Mouse (Mus musculus) heart, adult 9 months (tissue): ENCODE measurements around the gene Prss33.
"Not testable (repeated sequence)": the region's sequence is repeated elsewhere in the genome, so short reads cannot be mapped to it uniquely, and the experiment has no call there.

Experiments
- DNase-seq, 2 experiments: peaks; one replicate each; pipeline ENCODE4 v3.0.0; 2022; ENCODE audit warnings: low spot score in 2 of 2

The Prss33 gene

GRCm38 (mm10) chr17:23836006-23836575 is at the start of gene Prss33:
Gene Prss33 (minus strand): TSS chr17:23836056.
- DNase-seq: no peak

- DNase-seq: not testable (repeated sequence)
These were observed 44.7 kb upstream of the Prss33 start, which contains the start of the genes Dcpp1 and Dcpp2 for GRCm38 (mm10) chr17:23880576-23880975. Gene Dcpp1 (plus strand): TSS chr17:23880876. Gene Dcpp2 (plus strand): TSS chr17:23880880.

GRCm38 (mm10) chr17:23877166-23877565 is 41.3 kb upstream of the Prss33 start:
- no peak for DNase-seq

- no peak for DNase-seq
These were observed 40.9 kb upstream of the Prss33 start for GRCm38 (mm10) chr17:23876741-23877140.

GRCm38 (mm10) chr17:23873884-23874856 is 38.3 kb upstream of the Prss33 start:
- peak; percentile 24 to 27 for DNase-seq

GRCm38 (mm10) chr17:23868513-23868912 is 32.7 kb upstream of the Prss33 start:
- DNase-seq: no peak

GRCm38 (mm10) chr17:23867756-23868155 is 31.9 kb upstream of the Prss33 start, which contains the start of gene Prss21:
Gene Prss21 (plus strand): TSS chr17:23868056.
- no peak for DNase-seq

- no peak for DNase-seq
These were observed 27.1 kb upstream of the Prss33 start for GRCm38 (mm10) chr17:23862926-23863325.

- no peak for DNase-seq
These were observed 22.1 kb upstream of the Prss33 start for GRCm38 (mm10) chr17:23857913-23858312.

GRCm38 (mm10) chr17:23857193-23857592 is 21.3 kb upstream of the Prss33 start:
- no peak for DNase-seq

GRCm38 (mm10) chr17:23854229-23854765 is 18.4 kb upstream of the Prss33 start:
- no peak for DNase-seq

- DNase-seq: no peak
These were observed 17.4 kb upstream of the Prss33 start for GRCm38 (mm10) chr17:23853292-23853691.

GRCm38 (mm10) chr17:23850853-23851749 is 15.2 kb upstream of the Prss33 start:
- DNase-seq: peak in 1 of 2 experiments; percentile 22

- no peak for DNase-seq
These were observed 14.2 kb upstream of the Prss33 start for GRCm38 (mm10) chr17:23850028-23850427.

- peak in 1 of 2 experiments; percentile 19 for DNase-seq
These were observed 8.0 kb upstream of the Prss33 start, which contains the start of the genes Prss32 and Prss41 for GRCm38 (mm10) chr17:23843812-23844273. Gene Prss32 (plus strand): TSS chr17:23843855. Gene Prss41 (minus strand): TSS chr17:23844172.

GRCm38 (mm10) chr17:23843141-23843811 is 7.4 kb upstream of the Prss33 start:
- no peak for DNase-seq

GRCm38 (mm10) chr17:23841145-23841544 is 5.3 kb upstream of the Prss33 start:
- peak in 1 of 2 experiments; percentile 50 for DNase-seq

GRCm38 (mm10) chr17:23831201-23831600 is 4.7 kb downstream of the Prss33 start:
- no peak for DNase-seq

- peak; percentile 83 to 85 for DNase-seq
These were observed 6.7 kb downstream of the Prss33 start, which contains the start of gene Elob for GRCm38 (mm10) chr17:23829064-23829619. Gene Elob (minus strand): TSS chr17:23829136.
